Mouse (Mus musculus) stomach, embryonic 14.5 days (tissue): ENCODE data around the gene Xxylt1. TPM values are rescaled to one million over a fixed set of nuclear protein-coding genes. Genes with fewer than 3 reads are reported as not detected.

Source experiments
- ATAC-seq: fragments of 200-750 bp; cut with Nextera tagmentation; 2 replicates; pipeline ENCODE4 v1.8.0; 2017; ENCODE audit warnings: low read depth, moderate TSS enrichment; ENCODE audit not compliant: insufficient number of reproducible peaks, insufficient read depth, low FRiP score
- H3K27ac ChIP-seq: fragments of 300-500 bp; sonication (generic); 2 replicates; pipeline ENCODE4 v1.5.1; 2014; ENCODE audit warnings: mild to moderate bottlenecking, low read length, moderate library complexity, mixed read lengths
- H3K27me3 ChIP-seq: fragments of 300-500 bp; sonication (generic); 2 replicates; pipeline ENCODE4 v1.6.1; 2014; ENCODE audit warnings: low read length, control low read depth, mixed read lengths; ENCODE audit not compliant: control insufficient read depth, insufficient read depth
- H3K36me3 ChIP-seq: fragments of 300-500 bp; sonication (generic); 2 replicates; pipeline ENCODE4 v1.6.1; 2014; ENCODE audit warnings: mild to moderate bottlenecking, control low read depth, low read length, moderate library complexity, mixed read lengths; ENCODE audit not compliant: control insufficient read depth, insufficient read depth
- H3K4me1 ChIP-seq: fragments of 300-500 bp; sonication (generic); 2 replicates; pipeline ENCODE4 v1.6.1; 2014; ENCODE audit warnings: low read length, control low read depth, mixed read lengths; ENCODE audit not compliant: control insufficient read depth, insufficient read depth
- H3K4me2 ChIP-seq: fragments of 300-500 bp; sonication (generic); replicated peaks from 2 replicates; pipeline ENCODE4 v1.6.1; 2014; ENCODE audit warnings: low read depth, low read length, control low read depth
- H3K4me3 ChIP-seq: fragments of 300-500 bp; sonication (generic); 2 replicates; pipeline ENCODE4 v1.5.1; 2014; ENCODE audit warnings: low read depth, low read length, control low read depth
- H3K9ac ChIP-seq: fragments of 300-500 bp; sonication (generic); replicated peaks from 2 replicates; pipeline ENCODE4 v1.6.1; 2014; ENCODE audit warnings: low read depth, mild to moderate bottlenecking, control low read depth, low read length, moderate library complexity, mixed read lengths
- H3K9me3 ChIP-seq: fragments of 300-500 bp; sonication (generic); 2 replicates; pipeline ENCODE4 v1.6.1; 2016; ENCODE audit warnings: low read depth, low read length, control low read depth; ENCODE audit not compliant: control insufficient read depth
- WGBS: fragments of 180-500 bp; shearing (Covaris S2); extraction: QIAGEN DNeasy Blood & Tissue Kit; methylation state at CpG from one replicate; pipeline ENCODE4 v1.1.7; 2014; 5-methylcytosine and 5-hydroxymethylcytosine counted together
- polyA plus RNA-seq: library from polyadenylated mRNA; unstranded; fragments of >200 nt; fragmentation: Nextera tagmentation; extraction: Ambion mirVana; gene quantifications from 2 replicates; pipeline ENCODE4 v1.2.1, GENCODE M21; 2014

Gene Xxylt1
- polyA plus RNA-seq, 1 experiment from 2014 or later = 17.2 TPM

GRCm38 (mm10) chr16:30966684-30967083 lies 114.5 kb downstream of the Xxylt1 start:
- H3K36me3 ChIP-seq = no peaks in the 10 kb centered on the region
- H3K9me3 ChIP-seq = no peaks in the 10 kb centered on the region
- no peak overlapping the region for H3K27ac ChIP-seq
- no peak overlapping the region for H3K4me2 ChIP-seq
- H3K4me3 ChIP-seq = no peak overlapping the region
- no peak overlapping the region for H3K9ac ChIP-seq
- no peak for ATAC-seq
- no peaks in the 10 kb centered on the region for H3K27me3 ChIP-seq
- WGBS = 47% methylated on average over 5 of the region's 5 CpGs
- H3K4me1 ChIP-seq = 0 out of 2 replicates have a peak, but pooled peaks cover 12% of the 10 kb centered on the region

GRCm38 (mm10) chr16:30964891-30965290 lies 116.3 kb downstream of the Xxylt1 start:
- no peak for ATAC-seq
- H3K9me3 ChIP-seq = no peaks in the 10 kb centered on the region
- WGBS = 58% methylated on average over 7 of the region's 7 CpGs
- no peaks in the 10 kb centered on the region for H3K27me3 ChIP-seq
- no peak overlapping the region for H3K27ac ChIP-seq
- H3K9ac ChIP-seq = no peak overlapping the region
- H3K4me3 ChIP-seq = no peak overlapping the region
- 0 out of 2 replicates have a peak, but pooled peaks cover 13% of the 10 kb centered on the region for H3K4me1 ChIP-seq
- H3K4me2 ChIP-seq = no peak overlapping the region
- H3K36me3 ChIP-seq = no peaks in the 10 kb centered on the region

GRCm38 (mm10) chr16:30964411-30964810 lies 116.8 kb downstream of the Xxylt1 start:
- no peak overlapping the region for H3K9ac ChIP-seq

GRCm38 (mm10) chr16:30962515-30962914 lies 118.7 kb downstream of the Xxylt1 start:
- Histone ChIP-seq H3K4me2 (no peak overlapping the region), H3K4me3 (no peak overlapping the region), H3K27me3 (no peaks in the 10 kb centered on the region), H3K9ac (no peak overlapping the region), H3K27ac (no peak overlapping the region), H3K9me3 (no peaks in the 10 kb centered on the region), H3K36me3 (no peaks in the 10 kb centered on the region), H3K4me1 (peaks cover 9% of the 10 kb centered on the region; the same call in 1 of the 2 replicates)
- WGBS = 89% methylated on average over 8 of the region's 8 CpGs
- ATAC-seq = no peak

More at GRCm38 (mm10) chr16:30964411-30964810, 116.8 kb downstream of the Xxylt1 start:
- Histone ChIP-seq H3K9me3 (no peaks in the 10 kb centered on the region), H3K4me2 (no peak overlapping the region), H3K4me3 (no peak overlapping the region), H3K4me1 (0 out of 2 replicates have a peak, but pooled peaks cover 9% of the 10 kb centered on the region), H3K36me3 (no peaks in the 10 kb centered on the region), H3K27ac (no peak overlapping the region), H3K27me3 (no peaks in the 10 kb centered on the region)
- 75% methylated on average over 6 of the region's 6 CpGs for WGBS
- no peak for ATAC-seq

- ATAC-seq = no peak
- Histone ChIP-seq H3K9ac (no peak overlapping the region), H3K27ac (no peak overlapping the region), H3K27me3 (no peaks in the 10 kb centered on the region), H3K4me3 (no peak overlapping the region), H3K36me3 (no peaks in the 10 kb centered on the region), H3K4me1 (peaks cover 16% of the 10 kb centered on the region), H3K9me3 (no peaks in the 10 kb centered on the region), H3K4me2 (no peak overlapping the region)
- WGBS = 90% methylated on average over 8 of the region's 8 CpGs
Measured at GRCm38 (mm10) chr16:30961176-30961575, 120.1 kb downstream of the Xxylt1 start.

GRCm38 (mm10) chr16:30960266-30960665 lies 121.0 kb downstream of the Xxylt1 start:
- ATAC-seq = no peak
- no peaks in the 10 kb centered on the region for H3K9me3 ChIP-seq
- 76% methylated on average over 4 of the region's 4 CpGs for WGBS
- H3K27ac ChIP-seq = no peak overlapping the region
- no peak overlapping the region for H3K4me2 ChIP-seq
- H3K9ac ChIP-seq = no peak overlapping the region
- H3K36me3 ChIP-seq = no peaks in the 10 kb centered on the region
- no peaks in the 10 kb centered on the region for H3K27me3 ChIP-seq
- H3K4me1 ChIP-seq = peaks cover 16% of the 10 kb centered on the region
- H3K4me3 ChIP-seq = no peak overlapping the region

- H3K36me3 ChIP-seq = no peaks in the 10 kb centered on the region
- no peak overlapping the region for H3K4me3 ChIP-seq
- H3K4me2 ChIP-seq = no peak overlapping the region
- H3K27me3 ChIP-seq = no peaks in the 10 kb centered on the region
- no peak overlapping the region for H3K9ac ChIP-seq
- H3K4me1 ChIP-seq = peaks cover 16% of the 10 kb centered on the region
- WGBS = 81% methylated on average over 12 of the region's 12 CpGs
- ATAC-seq = no peak
- H3K27ac ChIP-seq = no peak overlapping the region
- no peaks in the 10 kb centered on the region for H3K9me3 ChIP-seq
Measured at GRCm38 (mm10) chr16:30959692-30960091, 121.5 kb downstream of the Xxylt1 start.

- H3K4me3 ChIP-seq = no peak overlapping the region
- H3K9me3 ChIP-seq = no peaks in the 10 kb centered on the region
- no peak for ATAC-seq
- H3K27ac ChIP-seq = no peak overlapping the region
- H3K27me3 ChIP-seq = no peaks in the 10 kb centered on the region
- H3K9ac ChIP-seq = no peak overlapping the region
- H3K36me3 ChIP-seq = no peaks in the 10 kb centered on the region
- whole genome bisulfite sequencing = 90% methylated on average over 8 of the region's 8 CpGs
- no peak overlapping the region for H3K4me2 ChIP-seq
- peaks cover 16% of the 10 kb centered on the region for H3K4me1 ChIP-seq
Measured at GRCm38 (mm10) chr16:30956141-30956540, 125.1 kb downstream of the Xxylt1 start.

- H3K9me3 ChIP-seq = no peaks in the 10 kb centered on the region
- H3K9ac ChIP-seq = no peak overlapping the region
- H3K4me1 ChIP-seq = no peaks in the 10 kb centered on the region
- no peak overlapping the region for H3K4me2 ChIP-seq
- no peak overlapping the region for H3K27ac ChIP-seq
- ATAC-seq = no peak
- H3K36me3 ChIP-seq = no peaks in the 10 kb centered on the region
- H3K4me3 ChIP-seq = no peak overlapping the region
- 72% methylated on average over 1 of the region's 1 CpGs for WGBS
- no peaks in the 10 kb centered on the region for H3K27me3 ChIP-seq
Measured at GRCm38 (mm10) chr16:30948636-30949035, 132.6 kb downstream of the Xxylt1 start.
